Mouse (Mus musculus) G1E (cell line): ENCODE data around the gene Atp8b5.

Experiments used
- CTCF ChIP-seq: IDR thresholded peaks from 2 replicates; pipeline ENCODE4 v1.5.1; 2012; ENCODE audit warnings: low read depth, low read length, inconsistent platforms, mixed read lengths
- GATA1 ChIP-seq: IDR thresholded peaks from 2 replicates; pipeline ENCODE4 v1.6.1; 2012; ENCODE audit warnings: borderline replicate concordance, low read length, inconsistent platforms, mixed read lengths

- TF ChIP-seq CTCF: no peak
- TF ChIP-seq GATA1: no peak
Measured at GRCm38 (mm10) chr4:43399391-43400131, 132.6 kb downstream of the Atp8b5 start.
